Mouse (Mus musculus): Measurements from ENCODE around the gene Cmtm6. TPM values are rescaled to one million over a fixed set of nuclear protein-coding genes. Genes with fewer than 3 reads are reported as not detected.

Gene Cmtm6
- polyA plus RNA-seq, 1 experiment from 2014 or later: 26.0 TPM

- Histone ChIP-seq H3K4me2 (no peak overlapping the region), H3K36me3 (ENCODE audit: control insufficient read depth, insufficient read depth, low read length) (0 out of 2 replicates have a peak, but pooled peaks cover 2% of the 10 kb centered on the region), H3K9ac (ENCODE audit: low read length) (no peak overlapping the region), H3K27ac (ENCODE audit: low read depth, low read length) (no peak overlapping the region), H3K27me3 (ENCODE audit: control insufficient read depth, insufficient read depth, low read length) (no peaks in the 10 kb centered on the region), H3K4me1 (ENCODE audit: control insufficient read depth, insufficient read depth, low read length) (0 out of 2 replicates have a peak, but pooled peaks cover under 1% of the 10 kb centered on the region), H3K4me3 (ENCODE audit: low read depth, low read length) (no peak overlapping the region), H3K9me3 (ENCODE audit: control insufficient read depth, low read length) (no peaks in the 10 kb centered on the region)
- WGBS: 81% methylated on average over 7 of the region's 7 CpGs
- DNase-seq (ENCODE audit: low spot score, missing footprints) (peak; percentile 74), ATAC-seq (ENCODE audit: low FRiP score) (no peak)
These were observed 27.4 kb downstream of the Cmtm6 start for GRCm38 (mm10) chr9:114758272-114758671.

GRCm38 (mm10) chr9:114758801-114759200 lies 27.9 kb downstream of the Cmtm6 start:
- H3K4me2 ChIP-seq: no peak overlapping the region
- ATAC-seq (ENCODE audit: low FRiP score): no peak
- H3K27ac ChIP-seq (ENCODE audit: low read depth, low read length): no peak overlapping the region
- H3K9me3 ChIP-seq (ENCODE audit: control insufficient read depth, low read length): no peaks in the 10 kb centered on the region
- no peak for DNase-seq (ENCODE audit: low spot score, missing footprints)
- H3K9ac ChIP-seq (ENCODE audit: low read length): no peak overlapping the region
- no peaks in the 10 kb centered on the region for H3K27me3 ChIP-seq (ENCODE audit: control insufficient read depth, insufficient read depth, low read length)
- WGBS: 84% methylated on average over 5 of the region's 5 CpGs
- H3K4me3 ChIP-seq (ENCODE audit: low read depth, low read length): no peak overlapping the region
- 0 out of 2 replicates have a peak, but pooled peaks cover 2% of the 10 kb centered on the region for H3K36me3 ChIP-seq (ENCODE audit: control insufficient read depth, insufficient read depth, low read length)
- H3K4me1 ChIP-seq (ENCODE audit: control insufficient read depth, insufficient read depth, low read length): no peaks in the 10 kb centered on the region

- H3K27me3 ChIP-seq (ENCODE audit: control insufficient read depth, insufficient read depth, low read length): no peaks in the 10 kb centered on the region
- H3K9me3 ChIP-seq (ENCODE audit: control insufficient read depth, low read length): no peaks in the 10 kb centered on the region
- H3K9ac ChIP-seq (ENCODE audit: low read length): no peak overlapping the region
- H3K27ac ChIP-seq (ENCODE audit: low read depth, low read length): no peak overlapping the region
- 90% methylated on average over 4 of the region's 4 CpGs for WGBS
- H3K4me3 ChIP-seq (ENCODE audit: low read depth, low read length): no peak overlapping the region
- no peak overlapping the region for H3K4me2 ChIP-seq
- ATAC-seq (ENCODE audit: low FRiP score) (no peak), DNase-seq (ENCODE audit: low spot score, missing footprints) (peak; percentile 17)
- no peaks in the 10 kb centered on the region for H3K4me1 ChIP-seq (ENCODE audit: control insufficient read depth, insufficient read depth, low read length)
- 0 out of 2 replicates have a peak, but pooled peaks cover 2% of the 10 kb centered on the region for H3K36me3 ChIP-seq (ENCODE audit: control insufficient read depth, insufficient read depth, low read length)
These were observed 29.0 kb downstream of the Cmtm6 start for GRCm38 (mm10) chr9:114759886-114760285.

GRCm38 (mm10) chr9:114760353-114760752 lies 29.4 kb downstream of the Cmtm6 start:
- ATAC-seq (ENCODE audit: low FRiP score) (no peak), DNase-seq (ENCODE audit: low spot score, missing footprints) (no peak)
- WGBS: 91% methylated on average over 5 of the region's 5 CpGs
- Histone ChIP-seq H3K9ac (ENCODE audit: low read length) (no peak overlapping the region), H3K9me3 (ENCODE audit: control insufficient read depth, low read length) (no peaks in the 10 kb centered on the region), H3K4me2 (no peak overlapping the region), H3K4me1 (ENCODE audit: control insufficient read depth, insufficient read depth, low read length) (no peaks in the 10 kb centered on the region), H3K27me3 (ENCODE audit: control insufficient read depth, insufficient read depth, low read length) (no peaks in the 10 kb centered on the region), H3K27ac (ENCODE audit: low read depth, low read length) (no peak overlapping the region), H3K4me3 (ENCODE audit: low read depth, low read length) (no peak overlapping the region), H3K36me3 (ENCODE audit: control insufficient read depth, insufficient read depth, low read length) (0 out of 2 replicates have a peak, but pooled peaks cover 2% of the 10 kb centered on the region)

GRCm38 (mm10) chr9:114761848-114762247 lies 30.9 kb downstream of the Cmtm6 start:
- ATAC-seq (ENCODE audit: low FRiP score) (no peak), DNase-seq (ENCODE audit: low spot score, missing footprints) (no peak)
- Histone ChIP-seq H3K4me1 (ENCODE audit: control insufficient read depth, insufficient read depth, low read length) (no peaks in the 10 kb centered on the region), H3K9ac (ENCODE audit: low read length) (no peak overlapping the region), H3K9me3 (ENCODE audit: control insufficient read depth, low read length) (no peaks in the 10 kb centered on the region), H3K36me3 (ENCODE audit: control insufficient read depth, insufficient read depth, low read length) (peaks cover 5% of the 10 kb centered on the region; the same call in 1 of the 2 replicates), H3K27me3 (ENCODE audit: control insufficient read depth, insufficient read depth, low read length) (no peaks in the 10 kb centered on the region), H3K4me2 (no peak overlapping the region), H3K27ac (ENCODE audit: low read depth, low read length) (no peak overlapping the region), H3K4me3 (ENCODE audit: low read depth, low read length) (no peak overlapping the region)
- 73% methylated on average over 11 of the region's 11 CpGs for WGBS

- Histone ChIP-seq H3K9me3 (ENCODE audit: control insufficient read depth, low read length) (no peaks in the 10 kb centered on the region), H3K27me3 (ENCODE audit: control insufficient read depth, insufficient read depth, low read length) (no peaks in the 10 kb centered on the region), H3K36me3 (ENCODE audit: control insufficient read depth, insufficient read depth, low read length) (peaks cover 5% of the 10 kb centered on the region; the same call in 1 of the 2 replicates), H3K27ac (ENCODE audit: low read depth, low read length) (no peak overlapping the region), H3K4me1 (ENCODE audit: control insufficient read depth, insufficient read depth, low read length) (peaks cover 5% of the 10 kb centered on the region; the same call in 1 of the 2 replicates), H3K4me3 (ENCODE audit: low read depth, low read length) (no peak overlapping the region), H3K4me2 (no peak overlapping the region), H3K9ac (ENCODE audit: low read length) (no peak overlapping the region)
- DNase-seq (ENCODE audit: low spot score, missing footprints) (peak; percentile 89), ATAC-seq (ENCODE audit: low FRiP score) (no peak)
- 73% methylated on average over 13 of the region's 13 CpGs for WGBS
These were observed 32.4 kb downstream of the Cmtm6 start for GRCm38 (mm10) chr9:114763341-114763740.

GRCm38 (mm10) chr9:114767030-114767429 lies 36.1 kb downstream of the Cmtm6 start:
- Histone ChIP-seq H3K9me3 (ENCODE audit: control insufficient read depth, low read length) (no peaks in the 10 kb centered on the region), H3K9ac (ENCODE audit: low read length) (no peak overlapping the region), H3K27ac (ENCODE audit: low read depth, low read length) (no peak overlapping the region), H3K4me1 (ENCODE audit: control insufficient read depth, insufficient read depth, low read length) (peaks cover 5% of the 10 kb centered on the region; the same call in 1 of the 2 replicates), H3K36me3 (ENCODE audit: control insufficient read depth, insufficient read depth, low read length) (peaks cover 3% of the 10 kb centered on the region; the same call in 1 of the 2 replicates), H3K4me3 (ENCODE audit: low read depth, low read length) (no peak overlapping the region), H3K27me3 (ENCODE audit: control insufficient read depth, insufficient read depth, low read length) (no peaks in the 10 kb centered on the region), H3K4me2 (no peak overlapping the region)
- DNase-seq (ENCODE audit: low spot score, missing footprints): no peak
- no peak for ATAC-seq (ENCODE audit: low FRiP score)
- WGBS: 83% methylated on average over 13 of the region's 13 CpGs

- Histone ChIP-seq H3K4me3 (ENCODE audit: low read depth, low read length) (no peak overlapping the region), H3K27ac (ENCODE audit: low read depth, low read length) (no peak overlapping the region), H3K4me1 (ENCODE audit: control insufficient read depth, insufficient read depth, low read length) (peaks cover 5% of the 10 kb centered on the region; the same call in 1 of the 2 replicates), H3K36me3 (ENCODE audit: control insufficient read depth, insufficient read depth, low read length) (peaks cover 4% of the 10 kb centered on the region), H3K27me3 (ENCODE audit: control insufficient read depth, insufficient read depth, low read length) (no peaks in the 10 kb centered on the region), H3K4me2 (no peak overlapping the region), H3K9ac (ENCODE audit: low read length) (no peak overlapping the region), H3K9me3 (ENCODE audit: control insufficient read depth, low read length) (no peaks in the 10 kb centered on the region)
- no peak for DNase-seq (ENCODE audit: low spot score, missing footprints)
- no peak for ATAC-seq (ENCODE audit: low FRiP score)
- 81% methylated on average over 2 of the region's 2 CpGs for WGBS
These were observed 36.6 kb downstream of the Cmtm6 start for GRCm38 (mm10) chr9:114767507-114767906.

GRCm38 (mm10) chr9:114768066-114768465 lies 37.1 kb downstream of the Cmtm6 start:
- Histone ChIP-seq H3K4me1 (ENCODE audit: control insufficient read depth, insufficient read depth, low read length) (peaks cover 5% of the 10 kb centered on the region; the same call in 1 of the 2 replicates), H3K9me3 (ENCODE audit: control insufficient read depth, low read length) (no peaks in the 10 kb centered on the region), H3K4me2 (no peak overlapping the region), H3K27me3 (ENCODE audit: control insufficient read depth, insufficient read depth, low read length) (no peaks in the 10 kb centered on the region), H3K36me3 (ENCODE audit: control insufficient read depth, insufficient read depth, low read length) (peaks cover 6% of the 10 kb centered on the region), H3K27ac (ENCODE audit: low read depth, low read length) (no peak overlapping the region), H3K9ac (ENCODE audit: low read length) (no peak overlapping the region), H3K4me3 (ENCODE audit: low read depth, low read length) (no peak overlapping the region)
- 63% methylated on average over 10 of the region's 10 CpGs for WGBS
- no peak for ATAC-seq (ENCODE audit: low FRiP score)
- no peak for DNase-seq (ENCODE audit: low spot score, missing footprints)

Data from midbrain, embryonic 11.5 days (tissue).